Mouse (Mus musculus) kidney, adult 2 months (tissue): ENCODE measurements around the gene Pou6f1. TPM values are rescaled to one million over a fixed set of nuclear protein-coding genes. Genes with fewer than 3 reads are reported as not detected.

Experiments used
- DNase-seq: peaks from one replicate; pipeline ENCODE4 v3.0.0; 2021
- H3K27ac ChIP-seq: fragments of 200-500 bp; 2 replicates; pipeline ENCODE4 v1.5.1; 2012; ENCODE audit warnings: low read depth, low read length, control low read depth, inconsistent platforms; ENCODE audit not compliant: insufficient read depth
- H3K27me3 ChIP-seq: fragments of 200-500 bp; replicated peaks from 2 replicates; pipeline ENCODE4 v1.6.1; 2012; ENCODE audit warnings: mild to moderate bottlenecking, moderate library complexity, low read length, inconsistent platforms; ENCODE audit not compliant: control insufficient read depth, insufficient read depth
- H3K36me3 ChIP-seq: fragments of 200-500 bp; 2 replicates; pipeline ENCODE4 v1.6.1; 2012; ENCODE audit warnings: mild to moderate bottlenecking, moderate library complexity, low read length, inconsistent platforms; ENCODE audit not compliant: control insufficient read depth, insufficient read depth
- H3K4me1 ChIP-seq: fragments of 200-500 bp; 2 replicates; pipeline ENCODE4 v1.6.1; 2011; ENCODE audit warnings: low read length; ENCODE audit not compliant: control insufficient read depth, insufficient read depth
- H3K4me3 ChIP-seq: fragments of 200-500 bp; 2 replicates; pipeline ENCODE4 v1.5.1; 2011; ENCODE audit warnings: mild to moderate bottlenecking, low read depth, low read length, control low read depth; ENCODE audit not compliant: insufficient read depth
- CTCF ChIP-seq: fragments of 200-500 bp; conservative IDR thresholded peaks from 2 replicates; pipeline ENCODE4 v1.5.1; 2011; ENCODE audit warnings: low read depth, mild to moderate bottlenecking, control low read depth, low read length, moderate library complexity, mixed read lengths; ENCODE audit not compliant: insufficient read depth, insufficient read length
- POLR2A ChIP-seq: fragments of 200-500 bp; IDR thresholded peaks from one replicate; pipeline ENCODE4 v1.6.1; 2011; ENCODE audit warnings: low read depth, low read length, control low read depth
- WGBS: fragments of 180-500 bp; shearing (Covaris S2); methylation state at CpG from one replicate; pipeline ENCODE4 v1.1.7; 2018; 5-methylcytosine and 5-hydroxymethylcytosine counted together
- polyA plus RNA-seq: library from polyadenylated mRNA; depleted of rRNA; stranded (reverse); fragments of >200 nt; gene quantifications from 2 replicates; pipeline ENCODE4 v1.2.3, GENCODE M21; 2012

Pou6f1 gene
- polyA plus RNA-seq, 1 experiment, result 28.5 TPM

DNA sequence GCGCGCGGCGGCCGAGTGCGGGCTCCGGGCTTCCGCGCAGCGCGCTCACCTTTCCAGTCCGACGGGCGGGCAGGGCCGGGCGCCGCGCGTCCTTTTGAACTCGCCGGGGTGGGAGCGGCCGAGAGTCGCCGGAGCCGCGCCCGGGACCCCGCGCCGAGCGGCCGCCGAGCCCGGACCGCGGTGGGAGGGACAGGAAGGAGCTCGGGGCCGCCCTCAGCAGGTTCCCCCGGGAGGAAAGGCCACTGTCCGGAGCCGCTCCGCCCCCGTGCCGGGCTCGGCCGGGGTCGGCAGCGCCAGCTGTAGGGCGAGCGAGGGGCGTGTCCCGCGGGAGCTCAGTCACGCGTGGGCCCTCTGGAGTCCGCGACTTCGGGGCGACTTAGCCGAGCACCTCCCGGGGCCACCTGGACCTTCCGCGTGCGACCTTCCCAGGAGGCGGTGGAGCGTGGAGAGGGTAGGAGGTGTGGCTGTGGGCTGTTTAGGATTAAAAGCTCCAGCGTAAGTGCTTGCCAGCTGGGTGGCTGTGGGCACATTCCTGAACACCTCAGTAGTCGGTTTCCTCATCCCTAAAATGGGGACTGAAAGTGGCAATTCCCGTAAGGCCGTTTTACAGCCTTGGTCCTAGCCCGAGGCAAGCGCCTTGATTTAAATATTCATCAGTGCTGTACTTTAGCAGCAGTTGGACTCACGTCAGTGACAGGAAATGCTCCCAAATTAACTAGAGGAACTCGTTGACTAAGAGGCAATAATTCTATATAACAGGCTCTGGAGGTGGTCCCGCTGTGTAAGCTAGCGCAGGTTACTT lies 37.1 kb upstream of the Pou6f1 start, which contains the start of gene Smagp:
Smagp (minus strand) TSS at position 241 of the 802 bp plus-strand sequence.
- peak; percentile 92 for DNase-seq
- Histone ChIP-seq H3K36me3 (no peaks in the 10 kb centered on the region), H3K4me3 (peak within 1 kb of the TSS; percentile 86), H3K27ac (peak within 1 kb of the TSS; percentile 95), H3K27me3 (no peaks in the 10 kb centered on the region), H3K4me1 (peaks cover 21% of the 10 kb centered on the region)
- TF ChIP-seq POLR2A (no peak), CTCF (no peak)
- WGBS, result under 1% methylated on average over 77 of the region's 77 CpGs

DNA sequence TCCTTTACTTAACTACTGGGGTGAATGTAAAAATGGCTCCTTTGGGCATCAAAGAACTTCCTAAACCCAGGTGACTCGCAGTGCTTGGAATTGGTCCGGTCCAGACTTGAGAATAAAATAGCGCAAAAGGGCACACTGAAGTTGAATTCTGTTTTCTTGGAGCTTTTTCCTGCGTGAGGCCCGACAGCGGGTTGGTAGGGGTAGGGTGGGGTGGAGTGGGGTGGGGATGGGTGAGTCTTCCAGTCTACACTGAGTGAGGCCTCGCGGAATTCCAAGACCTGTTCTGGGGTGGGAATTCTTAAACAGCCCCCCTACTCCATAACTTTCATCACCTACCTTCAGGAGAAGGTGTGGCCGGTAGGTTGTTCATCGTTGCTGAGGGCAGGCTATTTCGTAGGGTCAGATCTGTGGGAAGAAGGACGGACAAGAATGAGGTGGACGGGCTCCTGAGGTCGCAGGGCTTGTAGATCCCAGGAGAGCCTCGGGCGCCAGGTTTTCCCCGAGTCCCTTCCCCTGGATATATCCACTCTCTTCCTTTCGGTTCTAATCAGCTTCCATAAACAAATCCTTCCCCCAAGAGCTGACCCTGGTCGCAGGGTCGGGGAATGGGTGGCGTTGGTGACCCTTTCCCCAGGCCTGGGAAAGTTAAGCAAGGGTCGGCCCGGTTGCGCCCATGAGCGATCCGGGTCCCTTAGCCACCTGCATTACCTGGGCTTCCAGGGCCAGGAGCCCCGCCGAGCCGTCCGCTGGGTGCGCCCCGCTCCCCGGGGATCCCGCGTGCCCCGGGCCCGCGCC lies 36.3 kb upstream of the Pou6f1 start:
- H3K4me1 ChIP-seq, result peaks cover 20% of the 10 kb centered on the region
- H3K27ac ChIP-seq, result peak overlapping the region; percentile 95
- peak overlapping the region; percentile 86 for H3K4me3 ChIP-seq
- WGBS, result 8% methylated on average over 38 of the region's 38 CpGs
- TF ChIP-seq CTCF, result no peak
- TF ChIP-seq POLR2A, result no peak
- H3K36me3 ChIP-seq, result no peaks in the 10 kb centered on the region
- no peak for DNase-seq
- no peaks in the 10 kb centered on the region for H3K27me3 ChIP-seq

DNA sequence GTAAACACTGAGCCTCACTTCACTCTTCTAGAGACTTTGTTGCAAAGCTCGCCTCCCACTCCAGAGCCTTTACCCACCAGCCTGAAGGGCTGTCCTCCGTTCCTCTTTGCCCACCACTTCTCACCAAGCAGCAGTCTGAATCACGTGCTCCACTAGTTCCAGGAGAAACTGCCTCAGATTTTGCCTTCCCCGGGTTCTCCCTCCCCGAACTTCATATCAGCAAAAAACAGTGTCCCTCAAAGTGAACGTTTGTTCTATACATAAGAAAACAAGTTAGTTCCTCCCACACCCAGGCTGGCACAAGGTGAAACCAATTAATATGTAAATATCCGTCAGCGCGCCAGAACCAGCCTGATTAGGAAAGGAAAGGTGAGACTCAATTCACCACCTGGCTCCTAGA lies 35.5 kb upstream of the Pou6f1 start:
- no peak for DNase-seq
- H3K4me1 ChIP-seq, result peaks cover 15% of the 10 kb centered on the region; the same call in 1 of the 2 replicates
- TF ChIP-seq POLR2A (no peak), CTCF (no peak)
- WGBS, result 34% methylated on average over 9 of the region's 9 CpGs
- peak overlapping the region; percentile 75 for H3K27ac ChIP-seq
- peak overlapping the region; percentile 86 for H3K4me3 ChIP-seq
- no peaks in the 10 kb centered on the region for H3K36me3 ChIP-seq
- H3K27me3 ChIP-seq, result no peaks in the 10 kb centered on the region

- Histone ChIP-seq H3K27ac (peak overlapping the region; percentile 7), H3K4me3 (no peak overlapping the region), H3K27me3 (no peaks in the 10 kb centered on the region), H3K4me1 (peaks cover 15% of the 10 kb centered on the region; the same call in 1 of the 2 replicates), H3K36me3 (no peaks in the 10 kb centered on the region)
- DNase-seq, result peak; percentile 29
- no peak for TF ChIP-seq POLR2A
- no peak for TF ChIP-seq CTCF
- WGBS, result 36% methylated on average over 10 of the region's 10 CpGs
These were observed 33.6 kb upstream of the Pou6f1 start for GRCm38 (mm10) chr15:100633341-100633740.

GRCm38 (mm10) chr15:100632323-100632722 lies 32.5 kb upstream of the Pou6f1 start:
- no peaks in the 10 kb centered on the region for H3K27me3 ChIP-seq
- H3K36me3 ChIP-seq, result no peaks in the 10 kb centered on the region
- peaks cover 14% of the 10 kb centered on the region; the same call in 1 of the 2 replicates for H3K4me1 ChIP-seq
- no peak for DNase-seq
- no peak overlapping the region for H3K4me3 ChIP-seq
- TF ChIP-seq CTCF (no peak), POLR2A (no peak)
- 70% methylated on average over 5 of the region's 5 CpGs for WGBS
- peak overlapping the region; percentile 12; the same call in 1 of the 2 replicates for H3K27ac ChIP-seq

DNA sequence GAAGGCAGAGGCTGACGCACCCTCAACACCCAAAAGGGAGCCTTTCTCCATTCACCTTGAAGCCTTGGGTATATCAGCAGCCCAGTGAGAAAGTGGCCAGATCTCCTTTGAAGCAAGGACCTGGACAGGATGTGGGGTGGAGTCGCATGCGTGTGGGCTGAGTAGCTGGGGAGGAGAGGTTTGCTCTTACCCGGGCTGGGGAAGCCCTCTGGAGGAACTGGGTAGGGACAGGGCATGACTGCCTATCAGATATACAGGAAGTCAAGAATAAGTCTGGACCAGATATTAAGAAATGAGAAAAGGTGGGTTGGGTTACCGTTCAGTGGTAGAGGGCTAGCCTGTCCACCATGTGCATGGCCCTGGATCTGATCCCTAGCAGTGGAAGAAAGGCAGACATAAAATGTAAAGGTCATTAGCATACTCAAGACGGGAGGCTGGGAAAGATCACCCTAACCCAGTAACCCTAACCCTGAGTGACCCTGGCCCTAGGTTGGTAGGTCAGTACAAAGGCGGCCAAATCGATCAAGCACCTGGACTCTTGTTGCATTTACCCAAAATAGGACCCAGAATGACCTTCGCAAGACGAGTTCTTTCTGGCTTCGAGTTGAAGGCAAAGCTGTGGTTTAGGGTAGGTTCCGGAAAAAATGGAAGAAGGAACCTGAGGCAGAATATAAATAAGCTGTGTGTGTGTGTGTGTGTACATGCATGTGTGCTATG lies 31.8 kb upstream of the Pou6f1 start:
- TF ChIP-seq CTCF (no peak), POLR2A (no peak)
- H3K27ac ChIP-seq, result no peak overlapping the region
- H3K36me3 ChIP-seq, result no peaks in the 10 kb centered on the region
- no peak overlapping the region for H3K4me3 ChIP-seq
- peaks cover 13% of the 10 kb centered on the region; the same call in 1 of the 2 replicates for H3K4me1 ChIP-seq
- no peaks in the 10 kb centered on the region for H3K27me3 ChIP-seq
- WGBS, result 72% methylated on average over 12 of the region's 12 CpGs
- no peak for DNase-seq
